Mouse (Mus musculus) heart, postnatal 4 days (tissue): ENCODE data around the gene Slc38a9. TPM values are rescaled to one million over a fixed set of nuclear protein-coding genes. Genes with fewer than 3 reads are reported as not detected.
A peak's percentile ranks its signal among the peaks of the same experiment; 100 is the strongest.

Source experiments
- DNase-seq: peaks from one replicate; pipeline ENCODE4 v3.0.0; 2021
- total RNA-seq, 2 experiments: library from RNA; stranded (reverse); gene quantifications; 2 replicates each; pipeline ENCODE4 v1.2.3; 2021

Gene Slc38a9
- total RNA-seq, 2 experiments from 2014 or later: 11.0 to 11.1 TPM

- peak; percentile 50 for DNase-seq
Measured at GRCm38 (mm10) chr13:112770528-112771328, 110.2 kb downstream of the Slc38a9 start.

- peak; percentile 12 for DNase-seq
Measured at GRCm38 (mm10) chr13:112771447-112772208, 111.1 kb downstream of the Slc38a9 start.

- no peak for DNase-seq
Measured at GRCm38 (mm10) chr13:112772252-112772651, 111.7 kb downstream of the Slc38a9 start.

- DNase-seq: no peak
Measured at GRCm38 (mm10) chr13:112772861-112773260, 112.3 kb downstream of the Slc38a9 start.

- no peak for DNase-seq
Measured at GRCm38 (mm10) chr13:112773991-112774675, 113.6 kb downstream of the Slc38a9 start.

- DNase-seq: no peak
Measured at GRCm38 (mm10) chr13:112775856-112776255, 115.3 kb downstream of the Slc38a9 start.

GRCm38 (mm10) chr13:112778407-112778806 is 117.9 kb downstream of the Slc38a9 start:
- no peak for DNase-seq

- no peak for DNase-seq
Measured at GRCm38 (mm10) chr13:112785305-112785704, 124.8 kb downstream of the Slc38a9 start.

- no peak for DNase-seq
Measured at GRCm38 (mm10) chr13:112786142-112786541, 125.6 kb downstream of the Slc38a9 start.

- DNase-seq: no peak
Measured at GRCm38 (mm10) chr13:112786942-112787533, 126.5 kb downstream of the Slc38a9 start.

Other genes with a start within 250 kb of the Slc38a9 start
- 100 to 1,000 TPM; 149 to 157 TPM for gene Il6st, start 196.7 kb upstream of the Slc38a9 start, total RNA-seq
- gene Il31ra, start 66.4 kb upstream of the Slc38a9 start, total RNA-seq: not detected
- gene Ddx4, start 8.3 kb upstream of the Slc38a9 start, total RNA-seq: under 1 TPM; 0.29 to 0.33 TPM
- 10 to 100 TPM; 72.2 to 78.2 TPM for gene Plpp1, start 140.0 kb downstream of the Slc38a9 start, total RNA-seq